Comparison of ENCODE assay signal across 9 mouse cellular contexts in the genomic region with DNA sequence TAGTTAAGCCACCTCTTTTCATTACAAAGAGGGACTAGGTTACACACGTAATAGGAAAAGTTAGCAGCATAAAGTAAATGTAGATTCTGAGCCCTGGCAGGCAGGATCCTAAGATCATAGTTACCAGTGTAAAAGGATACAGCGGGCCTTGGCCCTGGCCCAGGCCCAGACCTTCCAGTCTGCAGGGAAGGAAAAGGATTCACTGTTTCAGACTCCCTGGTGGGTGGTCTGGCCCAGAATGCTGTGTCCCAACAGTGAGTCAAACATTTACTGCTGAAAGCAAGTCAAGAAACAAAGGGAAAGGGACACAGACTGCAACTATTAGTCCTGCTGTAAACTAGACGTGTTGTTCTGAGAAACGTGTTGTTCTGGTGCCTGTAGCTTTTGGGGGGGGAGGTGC. TPM values are rescaled to one million over a fixed set of nuclear protein-coding genes. Genes with fewer than 3 reads are reported as not detected.
DNase-seq lines count a peak whose midpoint lies in the region; ATAC-seq lines count a peak whose summit lies in the region.
"Had no signal": no experiment of that assay in that cellular context is flagged by ENCODE, and none has a peak within 500 bp of the region (broad histone marks: within the 10 kb centered on the region; RNA-seq: fewer than 3 reads in every experiment).

No protein-coding gene starts in this region.

- no peak overlapping the region for H3K4me3 ChIP-seq in limb, embryonic 15.5 days
- H3K4me3 ChIP-seq in heart, embryonic 12.5 days: no peak overlapping the region
- H3K4me3 ChIP-seq: heart, embryonic 10.5 days; megakaryocyte, embryonic 14.5 days had no signal

- H3K36me3 ChIP-seq in limb, embryonic 15.5 days: no peaks in the 10 kb centered on the region
- H3K36me3 ChIP-seq in heart, embryonic 12.5 days: no peaks in the 10 kb centered on the region
- H3K36me3 ChIP-seq: heart, embryonic 10.5 days had no signal

- H3K9me3 ChIP-seq in limb, embryonic 15.5 days: no peaks in the 10 kb centered on the region
- no peaks in the 10 kb centered on the region for H3K9me3 ChIP-seq in heart, embryonic 12.5 days (replicated peaks)
- H3K9me3 ChIP-seq: heart, embryonic 10.5 days; megakaryocyte, embryonic 14.5 days had no signal

- H3K9ac ChIP-seq in limb, embryonic 15.5 days: no peak overlapping the region
- H3K9ac ChIP-seq in heart, embryonic 12.5 days: no peak overlapping the region

- no peaks in the 10 kb centered on the region for H3K4me1 ChIP-seq in limb, embryonic 15.5 days
- H3K4me1 ChIP-seq in heart, embryonic 12.5 days (replicated peaks): no peaks in the 10 kb centered on the region
- H3K4me1 ChIP-seq: heart, embryonic 10.5 days had no signal

- H3K27me3 ChIP-seq in limb, embryonic 15.5 days: no peaks in the 10 kb centered on the region
- H3K27me3 ChIP-seq in heart, embryonic 12.5 days (replicated peaks): no peaks in the 10 kb centered on the region

- 0 out of 2 replicates have a peak, but pooled peaks have one; percentile 30 for ATAC-seq in limb, embryonic 15.5 days (ENCODE audit: insufficient number of reproducible peaks, low FRiP score, low TSS enrichment, low read depth)
- ATAC-seq in heart, embryonic 12.5 days (ENCODE audit: insufficient number of reproducible peaks, low FRiP score): no peak

- H3K4me2 ChIP-seq in limb, embryonic 15.5 days: no peak overlapping the region
- no peak overlapping the region for H3K4me2 ChIP-seq in heart, embryonic 12.5 days

- 17% methylated on average over 4 of the region's 4 CpGs for WGBS in limb, embryonic 15.5 days
- 34% methylated on average over 4 of the region's 4 CpGs for WGBS in heart, embryonic 12.5 days

- peak; percentile 23 for DNase-seq in layer of hippocampus, adult 11-12 months (ENCODE audit: low spot score)
- DNase-seq in layer of hippocampus, adult 18-20 months (ENCODE audit: low spot score in 2 of 2): no peak
- DNase-seq in Muller cell, postnatal 12 days (ENCODE audit: inconsistent ontology term): peak; percentile 94
- DNase-seq in cerebellum, postnatal 10 days: peak; percentile 39 to 65
- DNase-seq in thymus, postnatal 14 days: no peak

- no peak overlapping the region for H3K27ac ChIP-seq in limb, embryonic 15.5 days
- H3K27ac ChIP-seq in heart, embryonic 12.5 days (ENCODE audit: poor library complexity, severe bottlenecking): no peak overlapping the region
- H3K27ac ChIP-seq: heart, embryonic 10.5 days had no signal

RNA-seq across cellular contexts. Expression of gene Gpld1, which starts 2.6 kb away (rescaled TPM):
- total RNA-seq in layer of hippocampus, adult 18-20 months (2021): 10 to 100 TPM; 22.1 to 24.3 TPM
- polyA plus RNA-seq in limb, embryonic 15.5 days (2015; fragmentation: Nextera tagmentation; extraction: Ambion mirVana): 4.6 and 5.6 TPM in 2 replicates
- 0.15 and 0.24 TPM in 2 replicates for polyA plus RNA-seq in heart, embryonic 12.5 days (2016; fragmentation: Nextera tagmentation; extraction: Ambion mirVana)

RNA-seq across cellular contexts. Expression of gene Aldh5a1, which starts 8.1 kb away (rescaled TPM):
- total RNA-seq in layer of hippocampus, adult 18-20 months (2021): 10 to 100 TPM; 62.0 to 68.8 TPM
- 4.0 and 4.8 TPM in 2 replicates for polyA plus RNA-seq in limb, embryonic 15.5 days (2015; fragmentation: Nextera tagmentation; extraction: Ambion mirVana)
- 13.3 and 13.8 TPM in 2 replicates for polyA plus RNA-seq in heart, embryonic 12.5 days (2016; fragmentation: Nextera tagmentation; extraction: Ambion mirVana)

Comparison
In these comparisons a context has a peak if more than half of its experiments do, and no peak if none do; other contexts are left out.
1. DNase-seq: peak in layer of hippocampus, adult 11-12 months (single experiment), Muller cell, postnatal 12 days (single experiment) and cerebellum, postnatal 10 days (2 of 2); none in layer of hippocampus, adult 18-20 months (0 of 2) and thymus, postnatal 14 days (single experiment).